8 mouse cellular contexts compared by ENCODE assay signal in the genomic region with DNA sequence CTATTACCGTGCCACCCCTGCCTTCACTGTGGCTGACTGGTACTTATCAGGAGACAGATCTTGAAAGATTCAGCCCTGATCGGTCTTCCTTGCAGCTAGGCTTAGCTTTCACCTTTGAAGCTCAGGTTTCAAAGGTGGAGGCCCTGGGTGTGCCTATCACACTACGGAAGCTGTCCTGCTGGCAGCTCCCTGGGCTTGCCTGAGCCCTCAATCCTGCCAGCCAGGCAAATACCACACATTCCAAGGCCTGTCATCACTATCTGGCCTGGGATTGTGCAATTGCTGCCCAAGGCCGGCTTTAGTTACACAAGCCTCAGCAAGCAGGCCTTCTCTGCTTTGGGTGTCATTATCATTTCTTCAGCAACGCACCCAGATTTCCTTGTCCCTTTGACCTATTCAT.
DNase-seq lines count a peak whose midpoint lies in the region; ATAC-seq and TF ChIP-seq lines count a peak whose summit lies in the region.

No protein-coding gene starts in this region.

- H3K4me1 ChIP-seq in brown adipose tissue, adult 24 weeks (ENCODE audit: control insufficient read depth, insufficient read depth, insufficient read length, low read length), result peaks cover 5% of the 10 kb centered on the region; the same call in 1 of the 2 replicates
- H3K4me1 ChIP-seq in heart, embryonic 11.5 days (ENCODE audit: control insufficient read depth, insufficient read depth, low read length), result peaks cover 2% of the 10 kb centered on the region; the same call in 1 of the 2 replicates
- 0 out of 2 replicates have a peak, but pooled peaks cover 7% of the 10 kb centered on the region for H3K4me1 ChIP-seq in limb, embryonic 12.5 days (replicated peaks)
- no peaks in the 10 kb centered on the region for H3K4me1 ChIP-seq in midbrain, postnatal 0 days (ENCODE audit: insufficient read depth, low read length)

- ATAC-seq in heart, embryonic 11.5 days (replicated peaks; ENCODE audit: insufficient number of reproducible peaks, low FRiP score, low TSS enrichment), result peak; percentile 68
- ATAC-seq in limb, embryonic 12.5 days (ENCODE audit: insufficient number of reproducible peaks, insufficient read depth, low FRiP score, low TSS enrichment, low read depth), result peak; percentile 20; the same call in 1 of the 2 replicates
- no peak for ATAC-seq in midbrain, postnatal 0 days (ENCODE audit: low FRiP score)
- no peak for ATAC-seq in activated CD4-positive, CD25-positive, alpha-beta regulatory T cell, adult 4 months

- H3K4me3 ChIP-seq in brown adipose tissue, adult 24 weeks (ENCODE audit: insufficient read depth, low read depth, low read length), result no peak overlapping the region
- H3K4me3 ChIP-seq in heart, embryonic 11.5 days (ENCODE audit: low read depth, low read length), result no peak overlapping the region
- H3K4me3 ChIP-seq in limb, embryonic 12.5 days (replicated peaks), result no peak overlapping the region
- no peak overlapping the region for H3K4me3 ChIP-seq in midbrain, postnatal 0 days (ENCODE audit: low read depth, low read length)

- no peak for TF ChIP-seq CTCF in midbrain, postnatal 0 days (IDR thresholded peaks at IDR 0.05)

- 20% methylated on average over 5 of the region's 5 CpGs for WGBS in heart, embryonic 11.5 days (ENCODE audit: insufficient replicate concordance)
- 29% methylated on average over 5 of the region's 5 CpGs for WGBS in limb, embryonic 12.5 days
- WGBS in midbrain, postnatal 0 days, result 71% methylated on average over 5 of the region's 5 CpGs

- no peak overlapping the region for H3K4me2 ChIP-seq in heart, embryonic 11.5 days
- H3K4me2 ChIP-seq in limb, embryonic 12.5 days, result no peak overlapping the region
- no peak overlapping the region for H3K4me2 ChIP-seq in midbrain, postnatal 0 days (ENCODE audit: low read depth, low read length, poor library complexity, severe bottlenecking)

- DNase-seq in NIH3T3 (ENCODE audit: low read depth), result peak; percentile 85
- peak; percentile 49 for DNase-seq in testis, postnatal 10 days (ENCODE audit: low spot score)
- no peak for DNase-seq in cerebellum, postnatal 10 days
- no peak for DNase-seq in midbrain, postnatal 0 days (ENCODE audit: low spot score)

- no peak overlapping the region for H3K9ac ChIP-seq in heart, embryonic 11.5 days (ENCODE audit: low read depth, low read length)
- H3K9ac ChIP-seq in limb, embryonic 12.5 days (replicated peaks), result no peak overlapping the region
- no peak overlapping the region for H3K9ac ChIP-seq in midbrain, postnatal 0 days (replicated peaks; ENCODE audit: low read length, poor library complexity, severe bottlenecking)

- H3K27ac ChIP-seq in brown adipose tissue, adult 24 weeks (replicated peaks; ENCODE audit: low read depth, low read length), result peak overlapping the region; percentile 67
- no peak overlapping the region for H3K27ac ChIP-seq in heart, embryonic 11.5 days (ENCODE audit: low read depth, low read length)
- no peak overlapping the region for H3K27ac ChIP-seq in limb, embryonic 12.5 days
- no peak overlapping the region for H3K27ac ChIP-seq in midbrain, postnatal 0 days (ENCODE audit: low read depth, low read length)

- H3K9me3 ChIP-seq in heart, embryonic 11.5 days (replicated peaks; ENCODE audit: control insufficient read depth, low read length), result no peaks in the 10 kb centered on the region
- H3K9me3 ChIP-seq in limb, embryonic 12.5 days, result no peaks in the 10 kb centered on the region
- no peaks in the 10 kb centered on the region for H3K9me3 ChIP-seq in midbrain, postnatal 0 days (ENCODE audit: low read length)

- H3K36me3 ChIP-seq in heart, embryonic 11.5 days (ENCODE audit: control insufficient read depth, insufficient read depth, low read length), result no peaks in the 10 kb centered on the region
- H3K36me3 ChIP-seq in limb, embryonic 12.5 days, result no peaks in the 10 kb centered on the region
- no peaks in the 10 kb centered on the region for H3K36me3 ChIP-seq in midbrain, postnatal 0 days (ENCODE audit: insufficient read depth, low read length)

- H3K27me3 ChIP-seq in heart, embryonic 11.5 days (ENCODE audit: control insufficient read depth, insufficient read depth, low read length), result no peaks in the 10 kb centered on the region
- H3K27me3 ChIP-seq in limb, embryonic 12.5 days, result no peaks in the 10 kb centered on the region
- H3K27me3 ChIP-seq in midbrain, postnatal 0 days (ENCODE audit: insufficient read depth, low read length), result no peaks in the 10 kb centered on the region

Comparison
In these comparisons a context has a peak if more than half of its experiments do, and no peak if none do; other contexts are left out.
1. DNase-seq: peak in NIH3T3 (single experiment) and testis, postnatal 10 days (single experiment); none in cerebellum, postnatal 10 days (0 of 2) and midbrain, postnatal 0 days (single experiment).
2. ATAC-seq: peak in heart, embryonic 11.5 days (single experiment) and limb, embryonic 12.5 days (single experiment); none in midbrain, postnatal 0 days (single experiment) and activated CD4-positive, CD25-positive, alpha-beta regulatory T cell, adult 4 months (single experiment).